ENCODE assay signal across 14 mouse cellular contexts in the genomic region with DNA sequence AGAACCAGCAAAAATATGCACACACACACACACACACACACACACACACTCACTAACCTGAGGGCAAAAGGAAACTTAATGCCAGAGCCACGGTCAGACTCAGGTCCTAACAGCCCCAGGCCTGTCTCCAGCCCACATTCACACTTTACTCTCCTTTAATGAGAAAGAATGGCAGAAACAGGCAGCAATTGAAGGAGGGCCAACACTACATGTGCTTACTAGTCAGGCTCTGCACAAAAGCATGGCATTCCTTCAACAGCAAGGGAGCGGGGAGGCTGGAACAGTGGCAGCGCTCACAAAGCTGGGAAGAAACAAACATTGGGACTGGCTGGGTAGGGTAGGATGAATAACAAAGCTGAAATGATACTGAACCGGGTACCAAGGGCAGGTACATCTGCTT. TPM values are rescaled to one million over a fixed set of nuclear protein-coding genes. Genes with fewer than 3 reads are reported as not detected.
DNase-seq lines count a peak whose midpoint lies in the region; ATAC-seq and TF ChIP-seq lines count a peak whose summit lies in the region.
"Had no signal": no experiment of that assay in that cellular context is flagged by ENCODE, and none has a peak within 500 bp of the region (broad histone marks: within the 10 kb centered on the region; RNA-seq: fewer than 3 reads in every experiment).

No protein-coding gene starts in this region.

- H3K4me1 ChIP-seq in heart, embryonic 15.5 days (replicated peaks): peaks cover 8% of the 10 kb centered on the region; the same call in 1 of the 2 replicates
- H3K4me1 ChIP-seq in heart, embryonic 12.5 days (replicated peaks): peaks cover 6% of the 10 kb centered on the region; the same call in 1 of the 2 replicates
- H3K4me1 ChIP-seq in lung, embryonic 15.5 days: peaks cover 11% of the 10 kb centered on the region
- H3K4me1 ChIP-seq in intestine, postnatal 0 days (replicated peaks; ENCODE audit: control insufficient read depth, insufficient read depth, low read length): peaks cover 10% of the 10 kb centered on the region; the same call in 1 of the 2 replicates

- H3K4me2 ChIP-seq in heart, embryonic 15.5 days: no peak overlapping the region
- no peak overlapping the region for H3K4me2 ChIP-seq in heart, embryonic 12.5 days
- no peak overlapping the region for H3K4me2 ChIP-seq in lung, embryonic 15.5 days
- no peak overlapping the region for H3K4me2 ChIP-seq in intestine, postnatal 0 days (replicated peaks; ENCODE audit: low read depth)

- TF ChIP-seq POLR2A in brain, embryonic 14.5 days (IDR thresholded peaks at IDR 0.05; ENCODE audit: borderline replicate concordance, extremely low read depth, insufficient read depth, insufficient read length, poor library complexity, severe bottlenecking): no peak

- no peak for ATAC-seq in heart, embryonic 15.5 days (replicated peaks; ENCODE audit: insufficient number of reproducible peaks, insufficient read depth, low FRiP score, low read depth)
- no peak for ATAC-seq in heart, embryonic 12.5 days (ENCODE audit: insufficient number of reproducible peaks, low FRiP score)
- ATAC-seq in lung, embryonic 15.5 days (ENCODE audit: borderline replicate concordance, extremely low read depth, low FRiP score, low TSS enrichment): no peak
- no peak for ATAC-seq in intestine, postnatal 0 days
- ATAC-seq: activated CD4-positive, CD25-positive, alpha-beta regulatory T cell, adult 4 months; CD4-positive, CD25-positive, alpha-beta regulatory T cell, adult 4 months had no signal

- H3K9ac ChIP-seq in heart, embryonic 15.5 days: no peak overlapping the region
- no peak overlapping the region for H3K9ac ChIP-seq in heart, embryonic 12.5 days
- H3K9ac ChIP-seq in lung, embryonic 15.5 days: no peak overlapping the region
- H3K9ac ChIP-seq in intestine, postnatal 0 days (ENCODE audit: low read depth, low read length): no peak overlapping the region

- no peaks in the 10 kb centered on the region for H3K36me3 ChIP-seq in heart, embryonic 15.5 days
- no peaks in the 10 kb centered on the region for H3K36me3 ChIP-seq in heart, embryonic 12.5 days
- no peaks in the 10 kb centered on the region for H3K36me3 ChIP-seq in lung, embryonic 15.5 days
- H3K36me3 ChIP-seq in intestine, postnatal 0 days (ENCODE audit: control insufficient read depth, insufficient read depth): no peaks in the 10 kb centered on the region
- H3K36me3 ChIP-seq: heart, embryonic 10.5 days had no signal

- no peaks in the 10 kb centered on the region for H3K9me3 ChIP-seq in heart, embryonic 15.5 days (replicated peaks)
- H3K9me3 ChIP-seq in heart, embryonic 12.5 days (replicated peaks): no peaks in the 10 kb centered on the region
- no peaks in the 10 kb centered on the region for H3K9me3 ChIP-seq in lung, embryonic 15.5 days
- H3K9me3 ChIP-seq in intestine, postnatal 0 days (ENCODE audit: control insufficient read depth): no peaks in the 10 kb centered on the region
- H3K9me3 ChIP-seq: heart, embryonic 10.5 days; megakaryocyte, embryonic 14.5 days had no signal

- no peak overlapping the region for H3K4me3 ChIP-seq in heart, embryonic 15.5 days
- no peak overlapping the region for H3K4me3 ChIP-seq in heart, embryonic 12.5 days
- no peak overlapping the region for H3K4me3 ChIP-seq in lung, embryonic 15.5 days
- H3K4me3 ChIP-seq in intestine, postnatal 0 days (ENCODE audit: low read depth, low read length): no peak overlapping the region
- H3K4me3 ChIP-seq: heart, embryonic 10.5 days; left cerebral cortex, adult 2 months; megakaryocyte, embryonic 14.5 days had no signal

- DNase-seq in lung, postnatal 36 days: no peak
- peak; percentile 81 for DNase-seq in brain, embryonic 14.5 days (ENCODE audit: low read depth)
- no peak for DNase-seq in right cerebral cortex, postnatal 25 days
- DNase-seq in left cerebral cortex, postnatal 4 days: no peak
- DNase-seq: right cerebral cortex, adult 18-20 months had no signal

- no peaks in the 10 kb centered on the region for H3K27me3 ChIP-seq in heart, embryonic 15.5 days
- H3K27me3 ChIP-seq in heart, embryonic 12.5 days (replicated peaks): no peaks in the 10 kb centered on the region
- H3K27me3 ChIP-seq in lung, embryonic 15.5 days: no peaks in the 10 kb centered on the region
- H3K27me3 ChIP-seq in intestine, postnatal 0 days (replicated peaks; ENCODE audit: control insufficient read depth, insufficient read depth, low read length): no peaks in the 10 kb centered on the region
- H3K27me3 ChIP-seq: megakaryocyte, embryonic 14.5 days had no signal

- no peak for TF ChIP-seq CTCF in brain, embryonic 14.5 days (IDR thresholded peaks at IDR 0.05; ENCODE audit: borderline replicate concordance, extremely low read depth, insufficient read depth, insufficient read length)
- TF ChIP-seq CTCF in intestine, postnatal 0 days (IDR thresholded peaks at IDR 0.05; ENCODE audit: low read depth): no peak

- H3K27ac ChIP-seq in heart, embryonic 15.5 days: peak overlapping the region; percentile 38
- H3K27ac ChIP-seq in heart, embryonic 12.5 days (ENCODE audit: poor library complexity, severe bottlenecking): no peak overlapping the region
- H3K27ac ChIP-seq in lung, embryonic 15.5 days: peak overlapping the region; percentile 91
- H3K27ac ChIP-seq in intestine, postnatal 0 days (ENCODE audit: low read depth, low read length): peak overlapping the region; percentile 68
- H3K27ac ChIP-seq: heart, embryonic 10.5 days; left cerebral cortex, adult 2 months had no signal

- intact Hi-C loops in left cerebral cortex, postnatal 4 days (cut with DNase I): no loop called here

- WGBS in heart, embryonic 15.5 days: 78% methylated on average over 4 of the region's 4 CpGs
- 80% methylated on average over 4 of the region's 4 CpGs for WGBS in heart, embryonic 12.5 days
- WGBS in lung, embryonic 15.5 days: 80% methylated on average over 4 of the region's 4 CpGs
- 85% methylated on average over 4 of the region's 4 CpGs for WGBS in intestine, postnatal 0 days

RNA-seq across cellular contexts. Expression of gene Gclm, which starts 45.8 kb away (rescaled TPM):
- 65.6 and 71.9 TPM in 2 replicates for polyA plus RNA-seq in heart, embryonic 15.5 days (2015; fragmentation: Nextera tagmentation; extraction: Ambion mirVana)
- 108 and 122 TPM in 2 replicates for polyA plus RNA-seq in heart, embryonic 12.5 days (2016; fragmentation: Nextera tagmentation; extraction: Ambion mirVana)
- 90.6 and 103 TPM in 2 replicates for polyA plus RNA-seq in lung, embryonic 15.5 days (2015; fragmentation: Nextera tagmentation; extraction: Ambion mirVana)
- polyA plus RNA-seq in brain, embryonic 14.5 days (2012; rRNA removed): 27.7 and 29.0 TPM in 2 replicates
- 382 and 400 TPM in 2 replicates for polyA plus RNA-seq in intestine, postnatal 0 days (2015; fragmentation: Nextera tagmentation; extraction: Ambion mirVana)
- total RNA-seq in left cerebral cortex, postnatal 4 days (2021): 10 to 100 TPM; 59.5 to 79.0 TPM
